8 mouse cellular contexts compared by ENCODE assay signal in the genomic region with DNA sequence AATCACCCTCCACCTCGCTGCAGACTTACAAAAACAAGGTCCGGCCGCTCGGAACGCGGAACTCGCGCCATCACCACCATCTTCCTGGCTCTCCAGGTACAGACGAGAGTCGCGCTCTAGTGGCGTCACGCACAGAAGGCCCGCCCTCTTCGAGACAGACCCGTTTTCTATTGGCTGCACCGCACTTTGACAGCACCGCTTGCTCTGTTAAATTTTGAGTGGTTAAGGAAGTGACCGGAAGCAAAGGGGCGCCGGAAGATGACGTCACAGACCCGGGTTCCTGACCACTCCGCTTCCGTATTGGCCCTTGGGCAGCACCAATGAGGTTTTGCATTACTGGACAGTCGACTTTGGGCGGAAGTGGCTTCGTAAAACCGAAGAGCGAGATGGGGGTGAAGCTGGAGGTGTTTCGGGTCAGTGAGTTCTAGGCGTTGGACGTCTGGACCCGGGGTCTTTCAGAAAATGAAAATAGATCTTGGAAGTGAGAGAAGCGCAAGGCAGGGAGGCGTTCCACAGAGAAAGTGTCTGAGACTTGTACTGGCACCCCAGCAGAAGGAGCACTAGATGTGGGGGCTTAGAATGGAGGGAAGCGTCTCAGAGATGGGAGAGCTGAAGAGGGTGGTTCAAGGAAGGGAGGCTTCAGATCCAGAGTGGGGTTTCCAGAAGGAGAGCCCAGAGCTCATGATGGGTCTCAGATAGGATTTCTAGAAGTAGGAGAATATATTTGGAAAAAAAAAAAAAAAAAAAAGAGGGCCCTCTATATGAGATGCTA. TPM values are rescaled to one million over a fixed set of nuclear protein-coding genes. Genes with fewer than 3 reads are reported as not detected.
DNase-seq lines count a peak whose midpoint lies in the region; ATAC-seq and TF ChIP-seq lines count a peak whose summit lies in the region.

Gene Xab2 (minus strand): TSS at position 118 of the 772 bp plus-strand sequence.
Gene Pet100 (plus strand): TSS at position 350 of the 772 bp plus-strand sequence.

- ATAC-seq in frontal cortex, adult (ENCODE audit: low TSS enrichment) = peak; percentile 93
- peak; percentile 98 for ATAC-seq in lung, postnatal 0 days

- peak within 1 kb of the TSS; percentile 93 for H3K4me3 ChIP-seq in hindbrain, embryonic 10.5 days
- H3K4me3 ChIP-seq in lung, postnatal 0 days (ENCODE audit: low read depth, low read length) = peak within 1 kb of the TSS; percentile 68

- H3K27ac ChIP-seq in hindbrain, embryonic 10.5 days = peak within 1 kb of the TSS; percentile 85
- no peak within 1 kb of the TSS for H3K27ac ChIP-seq in lung, postnatal 0 days (ENCODE audit: low read length)

- H3K4me2 ChIP-seq in lung, postnatal 0 days (replicated peaks; ENCODE audit: low read depth, low read length) = peak within 1 kb of the TSS; percentile 75

- H3K9me3 ChIP-seq in hindbrain, embryonic 10.5 days = no peaks in the 10 kb centered on the region
- H3K9me3 ChIP-seq in lung, postnatal 0 days (ENCODE audit: low read length) = no peaks in the 10 kb centered on the region

- under 1% methylated on average over 37 of the region's 37 CpGs for WGBS in hindbrain, embryonic 10.5 days
- under 1% methylated on average over 37 of the region's 37 CpGs for WGBS in lung, postnatal 0 days

- H3K36me3 ChIP-seq in hindbrain, embryonic 10.5 days = peaks cover 24% of the 10 kb centered on the region
- H3K36me3 ChIP-seq in lung, postnatal 0 days (ENCODE audit: insufficient read depth, low read length) = peaks cover 6% of the 10 kb centered on the region

- DNase-seq in MN1 (ENCODE audit: low spot score) = peak; percentile 100
- peak; percentile 100 for DNase-seq in cerebellum, adult 9-10 months
- peak; percentile 100 for DNase-seq in hindbrain, embryonic 10.5 days (ENCODE audit: low spot score)
- peak; percentile 100 for DNase-seq in layer of hippocampus, adult 9-11 months
- peak; percentile 99 for DNase-seq in lung, postnatal 0 days (ENCODE audit: low spot score)
- peak; percentile 96 for DNase-seq in ovary, postnatal 14 days (ENCODE audit: low spot score)
- DNase-seq in thymus, postnatal 14 days = peak; percentile 95

- peaks cover 23% of the 10 kb centered on the region for H3K4me1 ChIP-seq in hindbrain, embryonic 10.5 days (replicated peaks)
- peaks cover 9% of the 10 kb centered on the region; the same call in 1 of the 2 replicates for H3K4me1 ChIP-seq in lung, postnatal 0 days (ENCODE audit: insufficient read depth, low read depth, low read length)

- no peak for TF ChIP-seq CTCF in lung, postnatal 0 days (IDR thresholded peaks at IDR 0.05)

- no peak for TF ChIP-seq EP300 in lung, postnatal 0 days (IDR thresholded peaks at IDR 0.05)

- peak within 1 kb of the TSS; percentile 69 for H3K9ac ChIP-seq in lung, postnatal 0 days (replicated peaks; ENCODE audit: low read depth)

- H3K27me3 ChIP-seq in hindbrain, embryonic 10.5 days (ENCODE audit: insufficient read depth, poor library complexity, severe bottlenecking) = no peaks in the 10 kb centered on the region
- H3K27me3 ChIP-seq in lung, postnatal 0 days (replicated peaks; ENCODE audit: insufficient read depth, low read length) = no peaks in the 10 kb centered on the region

RNA-seq across cellular contexts. Expression of gene Xab2, which starts in this region (rescaled TPM):
- polyA plus RNA-seq in hindbrain, embryonic 10.5 days (2016; fragmentation: Nextera tagmentation; extraction: Ambion mirVana) = 71.6 and 74.6 TPM in 2 replicates
- polyA plus RNA-seq in lung, postnatal 0 days (2015; fragmentation: Nextera tagmentation; extraction: Ambion mirVana) = 34.2 and 37.3 TPM in 2 replicates

RNA-seq across cellular contexts. Expression of gene Pet100, which starts in this region (rescaled TPM):
- polyA plus RNA-seq in hindbrain, embryonic 10.5 days (2016; fragmentation: Nextera tagmentation; extraction: Ambion mirVana) = 97.8 and 115 TPM in 2 replicates
- 117 and 119 TPM in 2 replicates for polyA plus RNA-seq in lung, postnatal 0 days (2015; fragmentation: Nextera tagmentation; extraction: Ambion mirVana)
